Mouse (Mus musculus) bone marrow macrophage, adult 2 months (primary cell): ENCODE measurements around the gene E2f4.

ENCODE experiments used
- CTCF ChIP-seq: IDR thresholded peaks from 2 replicates; pipeline ENCODE4 v1.5.1; 2012; ENCODE audit warnings: low read depth, mild to moderate bottlenecking, low read length, moderate library complexity
- POLR2A ChIP-seq: IDR thresholded peaks from 2 replicates; pipeline ENCODE4 v1.6.1; 2012; ENCODE audit warnings: mild to moderate bottlenecking, low read depth, low read length, borderline replicate concordance

DNA sequence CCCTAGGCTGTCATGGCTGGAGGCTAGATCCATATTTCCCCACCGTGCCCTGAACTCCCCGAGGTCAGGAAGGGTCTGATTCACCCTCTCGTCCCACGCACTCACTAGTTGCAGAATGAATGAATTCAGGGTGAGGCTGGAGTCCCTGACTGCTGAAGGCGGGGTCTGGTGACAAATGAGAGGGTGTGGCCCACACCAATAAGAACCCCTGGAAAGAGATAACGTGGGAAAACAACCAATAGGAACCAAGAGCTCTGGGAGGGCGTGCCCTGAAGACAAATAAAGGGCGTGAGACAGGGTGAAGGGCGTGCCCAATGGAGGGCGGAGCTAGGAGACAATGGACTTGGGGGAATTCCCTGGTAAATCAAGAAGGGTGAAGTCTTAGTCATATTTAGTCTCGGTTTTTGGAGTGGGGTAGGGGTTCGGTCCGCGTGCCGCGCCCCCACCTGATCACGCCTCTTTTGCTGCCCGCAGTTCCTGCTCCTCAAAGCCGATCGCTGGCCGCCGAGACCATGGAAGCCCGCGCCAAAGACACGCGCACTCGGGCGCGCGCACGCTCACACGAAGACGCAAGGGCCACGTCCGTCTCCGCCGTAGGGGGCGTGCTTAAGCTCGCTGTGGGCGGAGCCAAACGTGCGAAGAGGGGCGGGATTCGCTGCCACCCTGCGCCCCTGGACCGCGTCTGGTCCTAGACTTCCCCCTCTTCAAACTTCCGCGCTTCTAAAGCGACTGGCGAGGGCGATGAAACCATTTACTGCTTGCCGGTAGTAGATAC, 8.3 kb upstream of the E2f4 start:
- TF ChIP-seq CTCF: no peak
- TF ChIP-seq POLR2A: no peak
